Mouse (Mus musculus): ENCODE measurements around the gene Inafm1.
"Not testable (repeated sequence)": the region's sequence is repeated elsewhere in the genome, so short reads cannot be mapped to it uniquely, and the experiment has no call there.

The Inafm1 gene

DNA sequence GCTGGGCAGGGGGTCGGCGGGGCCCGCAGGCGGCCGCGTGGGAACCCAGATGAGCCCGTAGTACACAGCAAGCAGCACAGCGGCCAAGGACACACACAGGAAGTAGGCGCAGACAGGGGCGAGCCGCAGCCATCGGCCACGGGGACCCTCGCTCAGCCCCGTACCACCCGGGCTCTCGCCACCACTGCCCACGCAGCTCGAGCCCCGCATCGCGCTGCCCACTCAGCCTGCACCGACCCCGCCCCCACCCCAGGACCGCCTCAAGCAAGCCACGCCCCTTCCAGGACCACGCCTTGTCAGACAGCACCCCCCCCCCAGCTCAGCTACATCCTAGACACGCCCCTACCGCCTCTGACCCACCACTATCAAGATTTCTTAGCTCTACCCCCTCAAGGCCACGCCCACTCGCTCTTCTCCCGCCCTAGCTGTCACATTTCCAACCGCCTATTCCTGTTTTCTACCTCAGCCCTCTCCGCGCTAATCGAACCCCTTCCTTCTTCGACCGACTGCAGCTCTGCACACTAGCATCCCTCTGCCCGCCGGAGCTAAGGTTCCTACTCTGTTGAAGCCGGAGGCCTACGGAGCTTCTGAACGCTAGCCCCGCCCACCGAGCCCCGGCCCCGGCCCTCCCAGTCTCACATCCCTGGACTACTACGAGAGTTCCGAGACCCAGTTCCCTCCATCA lies at the start of gene Inafm1:
TSS of gene Inafm1 (minus strand) at position 537 of the 685 bp plus-strand sequence.
- peak; percentile 81 to 85 for DNase-seq (ENCODE audit: low spot score in 2 of 2)

DNA sequence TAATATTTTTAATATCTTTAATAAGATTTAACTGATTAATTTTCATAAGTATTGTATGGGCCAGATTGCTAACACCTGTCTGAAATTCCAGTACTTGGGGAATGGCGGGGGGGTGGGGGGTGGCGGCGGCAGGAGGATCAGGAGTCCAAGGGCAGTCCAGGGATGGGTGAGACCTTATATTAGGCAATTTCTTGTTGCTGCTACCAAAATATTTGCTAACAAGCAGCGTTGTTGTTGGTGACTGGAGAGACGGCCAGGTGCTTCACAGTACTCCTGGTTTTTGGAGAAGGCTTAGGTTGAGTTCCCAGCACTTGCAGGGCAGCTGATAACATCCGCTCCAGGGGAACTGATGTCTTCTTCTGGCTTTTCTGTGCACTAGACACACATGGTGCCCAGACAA lies 47.1 kb upstream of the Inafm1 start:
- no peak for DNase-seq (ENCODE audit: low spot score in 2 of 2)

DNA sequence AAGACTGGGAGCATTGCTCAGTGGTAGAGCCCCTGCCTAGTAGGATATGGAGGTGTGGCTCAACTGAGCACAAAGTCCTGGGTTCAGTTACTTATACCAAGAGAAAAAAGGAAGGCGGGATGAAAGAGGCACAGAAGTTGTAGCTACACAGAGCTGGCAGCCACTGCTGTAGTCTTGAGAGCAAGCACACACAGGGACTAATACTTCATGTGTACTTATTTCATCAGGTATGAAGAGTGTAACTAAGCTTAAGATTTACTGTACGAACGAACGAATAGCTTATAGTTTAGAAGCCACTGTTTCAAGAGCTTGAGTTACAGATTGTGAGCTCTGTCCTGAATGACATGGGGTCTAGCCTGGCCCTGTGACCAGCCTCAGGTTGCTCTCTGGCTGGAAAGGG lies 45.8 kb upstream of the Inafm1 start:
- no peak for DNase-seq (ENCODE audit: low spot score in 2 of 2)

DNA sequence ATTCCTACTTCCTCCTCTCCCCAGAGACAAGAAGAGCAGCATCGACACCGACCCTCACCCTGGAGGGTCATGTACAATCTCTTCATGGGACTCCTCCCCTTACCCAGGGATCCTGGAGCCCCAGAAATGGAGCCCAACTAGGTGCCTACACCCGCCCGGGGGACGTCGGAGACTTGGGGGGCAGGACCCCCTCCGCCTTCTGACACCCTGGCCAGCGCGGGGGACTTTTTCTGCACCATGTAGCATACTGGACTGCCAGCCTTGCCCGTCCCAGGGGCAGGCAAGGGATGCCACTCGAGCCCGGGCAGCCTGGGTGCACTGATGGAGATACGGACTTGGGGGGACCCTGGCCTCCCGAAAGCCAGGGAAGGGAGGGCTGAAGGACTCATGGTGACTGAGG lies 43.7 kb upstream of the Inafm1 start:
- no peak for DNase-seq (ENCODE audit: low spot score in 2 of 2)

DNA sequence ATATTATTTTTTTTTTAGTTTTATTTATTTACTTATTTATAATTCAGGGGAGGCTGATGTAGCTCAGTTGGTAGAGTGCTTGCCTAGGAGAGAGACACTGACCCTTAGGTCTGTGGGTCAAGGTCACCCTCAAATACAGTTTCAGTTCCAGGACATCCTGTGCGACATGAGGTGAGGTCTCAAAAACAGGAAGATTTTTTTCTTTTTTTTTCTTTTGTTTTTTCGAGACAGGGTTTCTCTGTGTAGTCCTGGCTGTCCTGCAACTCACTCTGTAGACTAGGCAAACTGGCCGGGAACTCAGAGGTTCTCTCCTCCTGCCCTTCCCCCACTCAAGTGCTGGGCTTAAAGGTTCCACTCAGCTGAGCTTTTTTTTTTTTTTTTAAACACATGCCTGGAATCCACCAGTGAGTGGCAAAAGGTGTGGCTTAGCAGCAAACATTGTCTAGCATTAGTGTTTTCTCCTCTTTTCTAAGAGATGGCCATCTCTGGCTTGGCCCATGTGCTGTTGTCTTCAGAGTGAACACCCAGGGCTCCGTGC lies 41.9 kb upstream of the Inafm1 start:
- no peak for DNase-seq (ENCODE audit: low spot score in 2 of 2)

DNA sequence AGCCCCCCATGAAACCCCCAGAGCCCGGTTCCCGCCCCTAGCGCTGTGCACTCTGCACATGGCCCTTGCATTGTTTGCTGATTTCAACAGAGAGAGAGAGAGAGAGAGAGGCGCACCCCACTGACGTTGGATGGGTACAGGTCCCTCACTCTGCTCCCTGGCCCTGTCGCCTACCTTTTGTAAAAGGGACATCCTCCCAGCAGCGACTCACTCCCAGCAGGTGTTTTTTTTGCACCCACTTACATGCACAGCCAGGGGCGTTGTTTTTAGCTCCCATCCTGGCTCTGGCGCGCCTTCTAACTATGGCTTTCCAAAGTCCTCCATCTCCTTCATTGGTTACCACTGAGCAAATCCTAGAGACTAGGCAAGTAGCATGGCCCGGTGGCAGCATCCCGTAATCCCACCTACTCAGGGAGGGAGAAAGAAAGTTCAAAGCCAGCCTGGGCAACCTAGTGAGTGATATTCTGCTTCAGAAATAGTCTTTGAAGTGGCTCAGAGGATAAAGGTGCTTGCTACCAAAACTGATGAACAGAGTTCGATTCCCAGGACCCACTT lies 40.9 kb upstream of the Inafm1 start:
- no peak for DNase-seq (ENCODE audit: low spot score in 2 of 2)

DNA sequence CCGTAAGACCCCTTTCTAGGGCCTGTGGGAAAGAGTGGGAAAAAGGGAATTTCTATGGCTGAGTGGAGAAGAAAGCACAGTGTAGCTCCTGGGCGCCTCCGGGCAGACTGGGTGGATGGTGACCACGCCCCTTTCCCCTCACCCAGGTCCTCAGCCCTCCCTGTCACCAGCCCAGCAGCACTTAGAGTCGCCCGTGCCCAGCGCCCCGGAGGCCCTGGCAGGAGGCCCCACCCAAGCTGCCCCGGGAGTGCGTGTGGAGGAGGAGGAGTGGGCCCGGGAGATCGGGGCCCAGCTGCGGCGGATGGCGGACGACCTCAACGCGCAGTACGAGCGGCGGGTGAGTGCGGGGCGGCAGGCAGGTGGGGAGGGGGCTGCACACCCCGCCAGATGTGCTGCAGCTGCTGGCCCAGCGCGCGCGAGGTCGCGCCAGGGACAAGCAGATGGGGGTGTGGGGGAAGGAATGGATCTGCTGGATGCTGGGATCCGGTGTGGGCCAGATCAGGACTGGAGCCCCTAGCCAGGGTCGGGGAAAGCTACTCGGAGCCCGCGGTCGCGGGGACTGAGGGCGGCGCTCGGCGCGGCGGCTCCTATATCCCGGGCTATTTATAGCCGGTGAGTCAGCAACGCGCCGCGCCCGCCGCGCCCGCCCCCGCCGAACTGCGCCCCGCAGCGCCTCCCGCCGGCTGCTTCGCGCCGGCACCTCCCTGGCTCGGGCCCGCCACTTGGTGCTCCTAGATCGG lies 40.2 kb upstream of the Inafm1 start:
- DNase-seq (ENCODE audit: low spot score in 2 of 2), result peak; percentile 48 to 73

DNA sequence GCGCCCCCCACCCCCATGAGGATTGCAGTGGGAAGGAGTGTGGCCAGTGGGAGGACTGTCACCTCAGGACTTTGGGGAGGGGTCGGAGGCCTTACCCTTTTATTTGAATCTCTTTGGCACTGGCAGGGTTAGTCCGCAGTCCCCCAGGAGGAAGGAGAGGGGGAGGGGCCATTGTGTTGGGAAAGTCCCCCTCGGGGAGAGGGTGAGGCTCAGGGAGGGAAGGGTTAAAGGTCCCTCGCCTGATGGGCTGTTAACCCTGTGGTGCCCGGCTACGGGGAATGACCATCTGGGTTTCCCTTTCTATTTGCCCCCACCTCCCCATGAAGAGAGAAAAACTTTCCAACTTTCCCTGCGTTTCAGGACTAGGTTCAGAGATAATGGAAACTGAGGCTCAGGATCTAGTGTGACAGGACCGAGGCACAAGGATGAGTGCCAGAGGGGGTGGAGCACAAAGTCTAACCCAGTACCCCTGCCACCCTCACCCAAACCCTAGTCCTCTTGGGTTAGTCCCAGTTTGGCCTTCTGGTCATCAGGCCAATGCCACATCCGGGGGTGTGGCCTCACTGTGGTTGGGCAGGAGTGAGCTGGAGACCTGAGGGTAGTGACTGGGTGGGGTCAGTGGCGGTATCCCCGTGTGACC lies 39.4 kb upstream of the Inafm1 start:
- peak; percentile 27 to 31 for DNase-seq (ENCODE audit: low spot score in 2 of 2)

DNA sequence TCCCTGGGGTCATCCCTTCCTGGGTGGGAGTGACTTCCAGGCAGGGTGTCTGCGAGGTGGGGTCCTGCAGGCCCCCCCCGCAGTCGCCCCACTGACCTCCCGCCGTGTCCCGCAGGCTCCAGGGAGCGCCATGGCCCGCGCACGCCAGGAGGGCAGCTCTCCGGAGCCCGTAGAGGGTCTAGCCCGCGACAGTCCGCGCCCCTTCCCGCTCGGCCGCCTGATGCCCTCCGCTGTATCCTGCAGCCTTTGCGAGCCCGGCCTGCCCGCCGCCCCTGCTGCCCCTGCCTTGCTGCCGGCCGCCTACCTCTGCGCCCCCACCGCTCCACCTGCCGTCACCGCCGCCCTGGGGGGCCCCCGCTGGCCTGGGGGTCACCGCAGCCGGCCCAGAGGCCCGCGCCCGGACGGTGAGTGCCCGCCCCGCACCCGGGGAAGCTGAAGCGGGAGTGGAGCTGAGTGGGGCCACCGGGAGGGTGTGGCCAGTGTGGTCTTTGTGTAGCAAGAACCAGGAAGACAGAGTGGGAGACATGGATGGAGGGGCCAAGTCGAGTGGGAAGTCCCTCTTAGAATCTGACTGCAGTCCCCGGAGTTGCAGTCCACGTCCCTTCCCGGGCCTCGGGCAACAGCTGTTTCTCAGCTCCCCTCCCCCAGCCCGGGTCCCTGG lies 38.7 kb upstream of the Inafm1 start:
- no peak for DNase-seq (ENCODE audit: low spot score in 2 of 2)

DNA sequence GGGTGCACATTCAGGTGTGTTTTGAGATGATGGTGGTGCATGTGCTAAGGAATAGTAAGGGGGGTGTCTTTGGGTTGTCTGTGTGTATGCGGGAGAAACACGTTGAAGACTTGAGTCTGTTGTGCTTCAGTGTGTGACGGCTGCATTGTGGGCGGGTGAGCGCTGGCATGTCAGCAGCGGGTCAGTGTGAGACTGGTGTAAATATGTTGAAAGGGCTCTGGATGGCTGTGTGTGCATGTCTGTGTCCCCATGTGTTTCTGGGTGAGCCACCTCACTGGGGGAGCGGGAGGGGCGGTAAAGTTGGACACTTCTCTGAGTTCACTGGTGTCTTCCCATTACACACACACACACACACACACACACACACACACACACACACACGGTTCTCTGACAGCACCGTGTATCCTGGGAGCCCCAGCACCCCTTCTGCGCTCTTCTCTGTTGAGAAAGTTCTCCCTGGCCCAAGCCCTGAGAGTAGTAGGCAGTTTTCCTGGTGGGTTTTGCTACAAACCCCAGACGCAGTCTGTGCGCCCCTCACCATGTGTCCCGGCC lies 38.1 kb upstream of the Inafm1 start:
- DNase-seq (ENCODE audit: low spot score in 2 of 2), result no peak

DNA sequence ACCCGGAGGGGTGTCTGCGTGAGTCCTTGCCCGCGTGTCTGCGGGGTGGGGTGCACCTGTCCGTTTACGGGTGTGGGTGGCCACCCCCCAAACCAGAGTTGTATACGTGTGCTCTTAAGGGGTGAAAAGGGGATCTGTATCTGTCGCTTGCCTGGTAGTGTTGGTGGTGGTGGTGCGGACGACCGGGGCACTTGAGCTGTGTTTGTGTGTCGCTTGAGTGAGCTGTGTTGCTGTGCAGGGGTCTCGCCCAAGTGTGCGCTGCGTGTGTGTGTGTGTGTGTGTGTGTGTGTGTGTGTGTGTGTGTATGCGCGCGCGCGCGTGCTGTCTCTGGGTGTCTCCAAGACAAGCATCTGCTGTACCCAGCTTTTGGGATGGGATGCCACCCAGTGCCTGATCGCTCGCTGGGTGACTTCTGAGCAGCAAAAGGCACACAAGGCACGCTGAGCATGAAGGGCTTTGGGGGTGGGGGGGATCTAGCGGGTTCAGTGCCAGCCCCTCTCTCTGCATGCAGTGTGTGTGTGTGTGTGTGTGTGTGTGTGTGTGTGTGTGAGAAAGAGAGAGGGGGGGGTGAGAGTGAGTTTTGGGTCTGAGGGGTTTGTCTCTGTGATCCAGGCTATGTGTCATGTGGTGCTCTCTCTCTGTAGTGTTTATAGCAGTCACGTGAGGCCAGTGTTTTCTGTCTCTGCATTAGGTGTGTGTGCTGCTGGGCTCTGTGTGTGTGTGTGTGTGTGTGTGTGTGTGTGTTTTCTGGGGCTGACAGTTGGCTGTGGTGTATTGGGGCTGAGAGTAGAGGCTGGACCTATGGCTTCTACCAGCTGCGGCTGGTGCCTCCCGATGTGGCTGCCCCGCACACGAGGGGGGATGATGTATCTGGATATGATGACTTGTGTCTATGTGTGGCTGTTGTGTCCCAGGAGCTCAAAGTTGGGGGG lies 37.4 kb upstream of the Inafm1 start:
- peak; percentile 40 to 43 for DNase-seq (ENCODE audit: low spot score in 2 of 2)

DNA sequence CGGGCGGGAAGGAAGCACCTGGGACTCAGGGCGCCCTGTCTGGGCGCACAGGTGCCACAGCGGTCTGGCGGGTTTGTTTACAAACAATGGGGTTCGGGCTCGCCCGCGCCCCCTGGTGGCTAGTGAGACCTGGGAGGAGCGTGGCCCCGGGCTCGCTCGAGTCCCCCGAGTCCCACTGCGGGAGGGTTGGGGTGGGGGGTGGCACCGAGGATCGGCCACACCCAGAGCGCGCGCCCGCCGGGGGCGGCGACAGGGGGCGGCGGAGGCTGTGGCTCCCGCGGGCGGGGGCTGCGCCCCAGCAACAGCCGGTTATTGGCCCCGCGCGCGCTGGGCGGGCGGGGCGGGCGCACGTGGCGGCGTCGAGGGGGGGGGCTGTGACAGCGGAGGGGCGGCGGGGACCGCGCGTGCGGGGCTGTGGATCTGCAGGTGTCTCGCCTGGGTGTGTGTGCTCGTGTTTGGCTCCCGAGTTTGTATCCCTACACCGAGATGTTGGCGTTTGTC lies 36.7 kb upstream of the Inafm1 start:
- DNase-seq (ENCODE audit: low spot score in 2 of 2), result peak; percentile 91 to 96

DNA sequence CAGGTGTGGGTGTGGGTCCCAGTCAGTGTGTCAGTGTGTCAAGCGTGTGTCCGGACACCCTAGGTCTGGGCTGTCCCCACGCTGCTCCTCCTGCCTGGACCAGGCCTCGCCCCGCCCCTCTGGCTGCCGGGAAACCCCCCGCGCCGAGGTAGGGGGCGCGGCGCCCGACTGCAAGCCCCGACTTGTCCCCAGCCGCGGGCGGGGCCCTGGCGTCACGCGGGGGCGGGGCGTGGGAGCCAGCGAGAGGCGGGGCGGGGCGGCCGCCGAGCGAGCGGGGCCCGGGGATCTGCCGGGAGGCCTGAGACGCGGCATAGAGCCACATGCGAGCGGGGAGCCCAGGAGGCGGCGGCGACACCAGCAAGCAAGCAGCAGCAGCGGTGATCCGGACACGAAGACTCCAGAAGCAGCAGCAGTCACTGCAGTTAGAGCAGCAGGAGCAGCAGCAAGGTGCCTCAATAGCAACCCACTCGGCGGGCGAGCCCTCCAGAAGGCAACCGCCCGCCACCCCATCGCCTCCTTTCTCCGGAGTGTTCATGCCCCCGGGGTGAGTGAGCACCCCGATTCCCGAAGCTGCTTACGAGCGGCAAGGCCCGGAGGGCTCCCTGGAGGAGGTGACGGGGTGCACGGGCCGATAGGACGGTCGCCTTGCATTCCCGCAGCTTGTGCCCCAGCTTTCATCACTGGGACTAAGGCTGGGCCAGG lies 36.1 kb upstream of the Inafm1 start:
- peak; percentile 89 to 93 for DNase-seq (ENCODE audit: low spot score in 2 of 2)

DNA sequence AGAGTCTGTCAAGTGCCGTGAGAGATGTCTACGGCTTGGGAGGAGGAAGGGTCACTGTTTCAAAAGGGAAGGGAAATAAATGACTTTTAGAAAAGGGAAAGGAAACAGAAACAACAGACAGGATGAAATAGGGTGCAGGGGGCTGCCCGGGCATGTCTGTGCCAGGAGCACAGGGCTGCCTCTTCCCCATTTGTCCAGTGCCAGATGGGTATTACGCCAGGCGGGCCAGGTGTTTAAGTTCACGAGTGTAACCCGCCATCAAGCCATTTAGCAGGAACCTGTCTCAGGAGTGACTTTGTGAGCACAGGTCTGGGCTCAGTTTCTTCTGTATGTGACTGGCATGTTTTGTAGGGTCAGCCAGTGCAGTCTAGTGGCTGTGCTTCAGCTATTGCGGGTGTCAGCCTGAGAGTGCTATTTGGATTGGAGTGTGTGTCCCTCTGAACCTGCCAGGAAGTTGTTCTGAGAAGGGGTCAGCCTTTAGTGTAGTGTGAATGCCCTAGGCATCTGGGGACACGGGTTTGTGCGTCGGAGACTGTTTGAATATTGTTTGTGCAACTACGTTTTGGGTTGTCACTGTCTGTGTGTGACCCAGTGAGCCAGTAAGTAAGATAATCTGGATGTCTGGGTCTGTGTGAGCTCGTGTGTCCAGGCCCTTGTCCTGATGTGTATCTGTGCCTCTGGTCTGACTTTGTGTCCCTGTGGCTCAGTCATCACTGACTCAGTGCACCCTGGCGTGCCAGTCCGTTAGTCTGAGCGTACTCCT lies 35.3 kb upstream of the Inafm1 start:
- DNase-seq (ENCODE audit: low spot score in 2 of 2), result no peak

DNA sequence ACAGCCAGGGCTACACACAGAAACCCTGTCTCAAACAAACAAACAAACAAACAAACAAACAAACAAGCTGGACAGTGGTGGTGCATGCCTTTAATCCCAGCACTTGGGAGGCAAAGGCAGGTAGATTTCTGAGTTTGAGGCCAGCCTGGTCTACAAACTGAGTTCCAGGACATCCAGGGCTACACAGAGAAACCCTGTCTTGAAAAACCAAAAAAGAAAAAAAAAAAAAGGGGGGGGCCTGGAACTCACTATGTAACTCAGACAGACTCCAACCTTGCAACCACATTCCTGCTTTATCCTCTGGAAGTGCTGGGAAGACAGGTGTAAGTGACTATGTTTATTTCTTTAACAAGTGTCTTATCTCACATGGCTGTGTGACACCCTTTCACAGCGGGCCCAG lies 34.7 kb upstream of the Inafm1 start, which contains the start of gene Bbc3:
TSS of gene Bbc3 (plus strand) at position 301 of the 400 bp plus-strand sequence.
- not testable (repeated sequence) for DNase-seq (ENCODE audit: low spot score in 2 of 2)

DNA sequence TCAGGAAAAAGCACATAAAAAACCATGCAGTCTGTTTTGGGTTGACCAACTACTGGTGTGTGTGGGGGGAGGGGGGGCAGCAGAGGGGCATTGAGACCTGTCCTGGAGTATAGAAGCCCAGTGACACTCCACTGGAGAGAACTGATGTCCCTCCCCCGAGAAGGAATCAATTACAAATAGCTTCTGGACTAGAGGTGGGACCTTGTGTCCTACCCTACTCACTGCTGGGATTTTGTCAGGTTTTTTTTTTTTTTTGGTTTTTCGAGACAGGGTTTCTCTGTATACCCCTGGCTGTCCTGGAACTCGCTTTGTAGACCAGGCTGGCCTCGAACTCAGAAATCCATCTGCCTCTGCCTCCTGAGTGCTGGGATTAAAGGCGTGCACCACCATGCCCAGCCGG lies 33.7 kb upstream of the Inafm1 start:
- DNase-seq (ENCODE audit: low spot score in 2 of 2), result not testable (repeated sequence)

DNA sequence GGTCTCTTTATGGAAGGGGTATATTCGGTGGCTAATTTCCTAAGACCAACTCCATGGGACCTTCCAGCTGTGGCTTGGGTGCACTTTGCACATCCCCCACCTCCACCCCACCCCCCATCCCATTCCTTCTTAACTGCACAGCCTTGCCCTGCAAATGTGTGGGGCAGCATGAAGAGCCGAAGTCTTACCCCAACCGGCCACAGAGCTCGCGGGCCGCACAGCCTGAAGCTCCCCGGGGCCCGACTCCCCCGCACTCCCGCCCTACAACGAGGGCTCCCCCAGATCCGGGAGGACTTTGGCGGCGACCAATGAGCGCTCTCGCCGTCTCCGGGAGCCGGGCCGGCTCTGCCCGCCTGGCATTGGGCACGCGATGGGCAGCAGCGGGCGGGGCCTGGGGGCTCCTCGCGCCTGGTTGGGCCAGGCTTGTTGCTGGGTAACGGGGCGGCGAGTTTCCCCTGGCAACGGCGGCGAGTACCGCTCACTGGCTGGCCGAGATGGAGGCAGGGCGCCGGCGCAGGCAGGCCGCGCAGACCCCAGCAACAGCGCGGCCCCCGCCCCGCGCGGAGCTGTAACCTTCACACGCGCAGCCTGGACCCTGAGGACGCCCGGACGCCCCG lies 26.1 kb upstream of the Inafm1 start:
- peak in 1 of 2 experiments; percentile 39 for DNase-seq (ENCODE audit: low spot score in 2 of 2)

DNA sequence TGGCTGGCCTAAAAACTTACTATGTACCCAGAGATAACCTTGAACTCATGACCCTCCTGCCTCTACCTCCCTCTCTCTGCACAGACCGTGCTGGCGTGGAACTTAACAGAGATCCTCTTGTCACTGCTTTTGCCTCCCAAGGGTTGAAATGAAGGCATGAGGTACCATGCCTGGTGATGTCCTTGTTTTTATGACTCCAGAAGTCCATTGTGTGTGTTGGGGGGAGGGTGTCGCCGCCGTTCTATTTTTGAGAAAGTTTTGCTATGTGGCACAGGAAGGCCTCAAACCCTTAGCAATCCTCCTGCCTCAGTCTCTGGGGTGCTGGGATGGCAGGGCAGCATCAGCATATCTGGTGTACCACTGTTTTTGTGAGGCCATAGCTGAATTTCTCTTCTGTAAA lies 25.5 kb upstream of the Inafm1 start:
- no peak for DNase-seq (ENCODE audit: low spot score in 2 of 2)
